Mouse (Mus musculus) effector memory CD4-positive, alpha-beta T cell, adult 7 months (primary cell): Measurements from ENCODE around the gene Osbpl6. TPM values are rescaled to one million over a fixed set of nuclear protein-coding genes. Genes with fewer than 3 reads are reported as not detected.

ENCODE experiments used
- polyA plus RNA-seq: library from polyadenylated mRNA; unstranded; fragments of 100-300 nt; shearing (Covaris generic); gene quantifications from one replicate; pipeline ENCODE4 v1.2.1, GENCODE M21; 2017

Gene Osbpl6
- polyA plus RNA-seq = 0.76 TPM

GRCm38 (mm10) chr2:76406151-76406936, at the start of gene Osbpl6:
Gene Osbpl6 (plus strand): TSS chr2:76406508.

GRCm38 (mm10) chr2:76360226-76360625, 46.1 kb upstream of the Osbpl6 start, which contains the start of gene Cyct:
Gene Cyct (minus strand): TSS chr2:76360450.

GRCm38 (mm10) chr2:76369821-76370655, 36.3 kb upstream of the Osbpl6 start, which contains the start of gene Rbm45:
Gene Rbm45 (plus strand): TSS chr2:76369984.

GRCm38 (mm10) chr2:76647883-76648570, 241.7 kb downstream of the Osbpl6 start, which contains the start of the genes Prkra and Pjvk:
Gene Prkra (minus strand): TSS chr2:76648015.
Gene Pjvk (plus strand): TSS chr2:76648476.

Other genes starting within 250 kb of the Osbpl6 start
- 10.1 TPM for gene Pde11a, start 67.7 kb upstream of the Osbpl6 start, polyA plus RNA-seq
- gene Cyct, start 46.1 kb upstream of the Osbpl6 start, polyA plus RNA-seq = not detected
- 2.6 TPM for gene Rbm45, start 36.5 kb upstream of the Osbpl6 start, polyA plus RNA-seq
- 1.4 TPM for gene Prkra, start 241.5 kb downstream of the Osbpl6 start, polyA plus RNA-seq
- not detected for gene Pjvk, start 242.0 kb downstream of the Osbpl6 start, polyA plus RNA-seq